Mouse (Mus musculus): ENCODE measurements around the gene Msantd1.

- TF ChIP-seq ZNF384 (IDR thresholded peaks at IDR 0.05; ENCODE audit: low read depth, low read length) (no peak), CHD2 (IDR thresholded peaks at IDR 0.05; ENCODE audit: low read depth, low read length) (no peak), HCFC1 (IDR thresholded peaks at IDR 0.05; ENCODE audit: borderline replicate concordance, insufficient read depth, low read length) (no peak), MAFK (IDR thresholded peaks at IDR 0.05; ENCODE audit: insufficient read depth, low read depth, low read length) (no peak), ZC3H11A (IDR thresholded peaks at IDR 0.05; ENCODE audit: borderline replicate concordance, low read depth, low read length) (no peak)
Observed at GRCm38 (mm10) chr5:34910504-34910815, 2.6 kb downstream of the Msantd1 start.
